Mouse (Mus musculus): ENCODE results near the gene Spint2. TPM values are rescaled to one million over a fixed set of nuclear protein-coding genes. Genes with fewer than 3 reads are reported as not detected.
"Not testable (repeated sequence)": the region's sequence is repeated elsewhere in the genome, so short reads cannot be mapped to it uniquely, and the experiment has no call there.

The Spint2 gene
- polyA plus RNA-seq, 2 experiments = 14.6 to 22.3 TPM

GRCm38 (mm10) chr7:29213675-29214082 lies 68.0 kb downstream of the Spint2 start, which contains the start of gene Catsperg1:
Gene Catsperg1, minus strand, starts transcription at chr7:29214035.
- WGBS (ENCODE audit: insufficient replicate concordance) = 23% methylated on average over 20 of the region's 20 CpGs
- H3K4me2 ChIP-seq (ENCODE audit: low read depth) = no peak within 1 kb of the TSS

GRCm38 (mm10) chr7:29212775-29213560 lies 68.7 kb downstream of the Spint2 start:
- ATAC-seq (ENCODE audit: insufficient read depth); H3K27me3 ChIP-seq (ENCODE audit: control insufficient read depth, insufficient read depth, low read length); H3K4me3 ChIP-seq (ENCODE audit: insufficient read depth in 1 of 2, low read depth in 2 of 2, low read length in 2 of 2); H3K9me3 ChIP-seq (ENCODE audit: control insufficient read depth, low read length); H3K36me3 ChIP-seq (replicated peaks; ENCODE audit: control insufficient read depth, insufficient read depth, low read depth); H3K4me2 ChIP-seq (ENCODE audit: low read depth); H3K27ac ChIP-seq; H3K9ac ChIP-seq (replicated peaks); DNase-seq (ENCODE audit: low read depth in 3 of 3, low spot score in 3 of 3): not testable (repeated sequence)
- 36% methylated on average over 40 of the region's 40 CpGs for WGBS (ENCODE audit: insufficient replicate concordance)
- H3K4me1 ChIP-seq (replicated peaks; ENCODE audit: control insufficient read depth in 2 of 2, insufficient read depth in 2 of 2, low read length in 1 of 2) = peaks cover 0 to 11% of the 10 kb centered on the region in 2 experiments; a peak in 2 of 4 replicates

More at GRCm38 (mm10) chr7:29213675-29214082, 68.0 kb downstream of the Spint2 start, which contains the start of gene Catsperg1:
- no peak within 1 kb of the TSS for H3K9ac ChIP-seq (replicated peaks)
- no peaks in the 10 kb centered on the region for H3K36me3 ChIP-seq (replicated peaks; ENCODE audit: control insufficient read depth, insufficient read depth, low read depth)
- no peaks in the 10 kb centered on the region for H3K9me3 ChIP-seq (ENCODE audit: control insufficient read depth, low read length)
- H3K27me3 ChIP-seq (ENCODE audit: control insufficient read depth, insufficient read depth, low read length) = no peaks in the 10 kb centered on the region
- H3K27ac ChIP-seq = no peak within 1 kb of the TSS
- no peak within 1 kb of the TSS for H3K4me3 ChIP-seq (ENCODE audit: insufficient read depth in 1 of 2, low read depth in 2 of 2, low read length in 2 of 2)
- DNase-seq (ENCODE audit: low read depth in 3 of 3, low spot score in 3 of 3) (no peak), ATAC-seq (ENCODE audit: insufficient read depth) (no peak)
- H3K4me1 ChIP-seq (replicated peaks; ENCODE audit: control insufficient read depth in 2 of 2, insufficient read depth in 2 of 2, low read length in 1 of 2) = peaks cover 0 to 11% of the 10 kb centered on the region in 2 experiments; a peak in 2 of 4 replicates
- no peak for TF ChIP-seq CTCF (IDR thresholded peaks at IDR 0.05; ENCODE audit: low read depth)

- TF ChIP-seq CTCF (IDR thresholded peaks at IDR 0.05; ENCODE audit: low read depth) (no peak), EP300 (IDR thresholded peaks at IDR 0.05; ENCODE audit: low read depth) (no peak)
- Histone ChIP-seq H3K4me1 (replicated peaks; ENCODE audit: control insufficient read depth in 2 of 2, insufficient read depth in 2 of 2, low read length in 1 of 2) (peaks cover 0 to 11% of the 10 kb centered on the region in 2 experiments; a peak in 2 of 4 replicates), H3K27ac (no peak overlapping the region), H3K9me3 (ENCODE audit: control insufficient read depth, low read length) (no peaks in the 10 kb centered on the region), H3K9ac (replicated peaks) (no peak overlapping the region), H3K27me3 (ENCODE audit: control insufficient read depth, insufficient read depth, low read length) (no peaks in the 10 kb centered on the region), H3K4me2 (ENCODE audit: low read depth) (peak overlapping the region; percentile 58), H3K4me3 (ENCODE audit: insufficient read depth in 1 of 2, low read depth in 2 of 2, low read length in 2 of 2) (peak overlapping the region in 1 of 2 experiments; percentile 45; a peak in 1 of 4 replicates), H3K36me3 (replicated peaks; ENCODE audit: control insufficient read depth, insufficient read depth, low read depth) (no peaks in the 10 kb centered on the region)
- WGBS (ENCODE audit: insufficient replicate concordance) = 17% methylated on average over 26 of the region's 26 CpGs
- ATAC-seq (ENCODE audit: insufficient read depth) (no peak), DNase-seq (ENCODE audit: low read depth in 3 of 3, low spot score in 3 of 3) (peak; percentile 15 to 44 (median 37))
Observed at GRCm38 (mm10) chr7:29212199-29212765, 69.4 kb downstream of the Spint2 start.

GRCm38 (mm10) chr7:29211415-29212198 lies 70.1 kb downstream of the Spint2 start:
- H3K4me2 ChIP-seq (ENCODE audit: low read depth) = peak overlapping the region; percentile 58
- no peaks in the 10 kb centered on the region for H3K27me3 ChIP-seq (ENCODE audit: control insufficient read depth, insufficient read depth, low read length)
- no peak overlapping the region for H3K9ac ChIP-seq (replicated peaks)
- DNase-seq (ENCODE audit: low read depth in 3 of 3, low spot score in 3 of 3) (peak; percentile 60 to 76 (median 61)), ATAC-seq (ENCODE audit: insufficient read depth) (peak; percentile 80)
- no peaks in the 10 kb centered on the region for H3K36me3 ChIP-seq (replicated peaks; ENCODE audit: control insufficient read depth, insufficient read depth, low read depth)
- H3K4me1 ChIP-seq (replicated peaks; ENCODE audit: control insufficient read depth in 2 of 2, insufficient read depth in 2 of 2, low read length in 1 of 2) = peaks cover 0 to 11% of the 10 kb centered on the region in 2 experiments; a peak in 2 of 4 replicates
- H3K4me3 ChIP-seq (ENCODE audit: insufficient read depth in 1 of 2, low read depth in 2 of 2, low read length in 2 of 2) = peak overlapping the region; percentile 38 to 45
- WGBS (ENCODE audit: insufficient replicate concordance) = 3% methylated on average over 34 of the region's 34 CpGs
- H3K27ac ChIP-seq = no peak overlapping the region; the same call in 1 of the 2 replicates
- no peaks in the 10 kb centered on the region for H3K9me3 ChIP-seq (ENCODE audit: control insufficient read depth, low read length)
- TF ChIP-seq EP300 (IDR thresholded peaks at IDR 0.05; ENCODE audit: low read depth) (no peak), CTCF (IDR thresholded peaks at IDR 0.05; ENCODE audit: low read depth) (no peak)

GRCm38 (mm10) chr7:29211013-29211412 lies 70.7 kb downstream of the Spint2 start:
- Histone ChIP-seq H3K4me3 (ENCODE audit: insufficient read depth in 1 of 2, low read depth in 2 of 2, low read length in 2 of 2) (peak overlapping the region; percentile 38 to 45; a peak in 3 of 4 replicates), H3K4me2 (ENCODE audit: low read depth) (peak overlapping the region; percentile 58), H3K4me1 (replicated peaks; ENCODE audit: control insufficient read depth in 2 of 2, insufficient read depth in 2 of 2, low read length in 1 of 2) (peaks cover 0 to 11% of the 10 kb centered on the region in 2 experiments; a peak in 2 of 4 replicates)
- H3K36me3 ChIP-seq (replicated peaks; ENCODE audit: control insufficient read depth, insufficient read depth, low read depth); H3K27me3 ChIP-seq (ENCODE audit: control insufficient read depth, insufficient read depth, low read length); H3K9me3 ChIP-seq (ENCODE audit: control insufficient read depth, low read length); H3K27ac ChIP-seq; H3K9ac ChIP-seq (replicated peaks): not testable (repeated sequence)
- ATAC-seq (ENCODE audit: insufficient read depth) = peak; percentile 69
- WGBS (ENCODE audit: insufficient replicate concordance) = 8% methylated on average over 15 of the region's 15 CpGs
- DNase-seq (ENCODE audit: low read depth in 3 of 3, low spot score in 3 of 3) = peak in 2 of 3 experiments; percentile 20

Other genes starting within 250 kb of the Spint2 start
- gene Ryr1, start 156.7 kb downstream of the Spint2 start, polyA plus RNA-seq (2012; rRNA removed) = 0.06 and 0.15 TPM in 2 replicates
- gene Ryr1, start 156.7 kb downstream of the Spint2 start, polyA plus RNA-seq (2014; fragmentation: Nextera tagmentation; extraction: Ambion mirVana) = 0.06 and 0.08 TPM in 2 replicates
- gene Rasgrp4, start 147.1 kb downstream of the Spint2 start, polyA plus RNA-seq (2012; rRNA removed) = 0.88 and 0.96 TPM in 2 replicates
- 0.04 and 0.39 TPM in 2 replicates for gene Rasgrp4, start 147.1 kb downstream of the Spint2 start, polyA plus RNA-seq (2014; fragmentation: Nextera tagmentation; extraction: Ambion mirVana)
- 5.1 and 5.8 TPM in 2 replicates for gene Fam98c, start 125.7 kb downstream of the Spint2 start, polyA plus RNA-seq (2012; rRNA removed)
- gene Fam98c, start 125.7 kb downstream of the Spint2 start, polyA plus RNA-seq (2014; fragmentation: Nextera tagmentation; extraction: Ambion mirVana) = 4.6 and 4.7 TPM in 2 replicates
- 0.03 and 0.04 TPM in 2 replicates for gene Ggn, start 111.7 kb downstream of the Spint2 start, polyA plus RNA-seq (2012; rRNA removed)
- gene Ggn, start 111.7 kb downstream of the Spint2 start, polyA plus RNA-seq (2014; fragmentation: Nextera tagmentation; extraction: Ambion mirVana) = not detected in 2 replicates
- 0.38 and 0.51 TPM in 2 replicates for gene Spred3, start 111.5 kb downstream of the Spint2 start, polyA plus RNA-seq (2012; rRNA removed)
- 0.04 and 0.08 TPM in 2 replicates for gene Spred3, start 111.5 kb downstream of the Spint2 start, polyA plus RNA-seq (2014; fragmentation: Nextera tagmentation; extraction: Ambion mirVana)
- 86.0 and 86.2 TPM in 2 replicates for gene Psmd8, start 101.2 kb downstream of the Spint2 start, polyA plus RNA-seq (2012; rRNA removed)
- 130 and 131 TPM in 2 replicates for gene Psmd8, start 101.2 kb downstream of the Spint2 start, polyA plus RNA-seq (2014; fragmentation: Nextera tagmentation; extraction: Ambion mirVana)
- 0.32 and 0.45 TPM in 2 replicates for gene Catsperg1, start 67.9 kb downstream of the Spint2 start, polyA plus RNA-seq (2012; rRNA removed)
- 0.11 TPM in 1 of 2 replicates, not detected in the other for gene Catsperg1, start 67.9 kb downstream of the Spint2 start, polyA plus RNA-seq (2014; fragmentation: Nextera tagmentation; extraction: Ambion mirVana)
- gene Kcnk6, start 49.4 kb downstream of the Spint2 start, polyA plus RNA-seq (2012; rRNA removed) = 2.4 TPM in 2 replicates
- 0.55 and 0.82 TPM in 2 replicates for gene Kcnk6, start 49.4 kb downstream of the Spint2 start, polyA plus RNA-seq (2014; fragmentation: Nextera tagmentation; extraction: Ambion mirVana)
- gene Yif1b, start 43.6 kb downstream of the Spint2 start, polyA plus RNA-seq (2012; rRNA removed) = 24.4 and 29.4 TPM in 2 replicates
- 41.6 and 44.5 TPM in 2 replicates for gene Yif1b, start 43.6 kb downstream of the Spint2 start, polyA plus RNA-seq (2014; fragmentation: Nextera tagmentation; extraction: Ambion mirVana)
- 0.39 and 1.3 TPM in 2 replicates for gene 2200002D01Rik, start 33.4 kb downstream of the Spint2 start, polyA plus RNA-seq (2012; rRNA removed)
- gene 2200002D01Rik, start 33.4 kb downstream of the Spint2 start, polyA plus RNA-seq (2014; fragmentation: Nextera tagmentation; extraction: Ambion mirVana) = 2.6 and 4.8 TPM in 2 replicates
- gene Ppp1r14a, start 7.4 kb upstream of the Spint2 start, polyA plus RNA-seq (2012; rRNA removed) = 1.5 and 2.5 TPM in 2 replicates
- 2.3 TPM in 2 replicates for gene Ppp1r14a, start 7.4 kb upstream of the Spint2 start, polyA plus RNA-seq (2014; fragmentation: Nextera tagmentation; extraction: Ambion mirVana)
- gene Dpf1, start 22.0 kb upstream of the Spint2 start, polyA plus RNA-seq (2012; rRNA removed) = 0.81 TPM in 2 replicates
- 1.0 and 2.1 TPM in 2 replicates for gene Dpf1, start 22.0 kb upstream of the Spint2 start, polyA plus RNA-seq (2014; fragmentation: Nextera tagmentation; extraction: Ambion mirVana)
- gene Sipa1l3, start 236.7 kb upstream of the Spint2 start, polyA plus RNA-seq (2012; rRNA removed) = 4.9 and 5.0 TPM in 2 replicates
- 1.8 and 2.2 TPM in 2 replicates for gene Sipa1l3, start 236.7 kb upstream of the Spint2 start, polyA plus RNA-seq (2014; fragmentation: Nextera tagmentation; extraction: Ambion mirVana)